ENCODE assay signal across 8 mouse cellular contexts in genomic region chr11:115157933-115158719, GRCm38 (mm10). TPM values are rescaled to one million over a fixed set of nuclear protein-coding genes. Genes with fewer than 3 reads are reported as not detected.
DNase-seq lines count a peak whose midpoint lies in the region; ATAC-seq lines count a peak whose summit lies in the region.
"Had no signal": no experiment of that assay in that cellular context is flagged by ENCODE, and none has a peak within 500 bp of the region (broad histone marks: within the 10 kb centered on the region; RNA-seq: fewer than 3 reads in every experiment).

No protein-coding gene starts in this region.

- 13% methylated on average over 12 of the region's 12 CpGs for WGBS in lung, embryonic 16.5 days
- 27% methylated on average over 12 of the region's 12 CpGs for WGBS in embryonic facial prominence, embryonic 13.5 days
- 10% methylated on average over 12 of the region's 12 CpGs for WGBS in liver, embryonic 15.5 days (ENCODE audit: insufficient replicate concordance)

- H3K9me3 ChIP-seq in lung, embryonic 16.5 days (ENCODE audit: control insufficient read depth, low read length), result no peaks in the 10 kb centered on the region
- no peaks in the 10 kb centered on the region for H3K9me3 ChIP-seq in embryonic facial prominence, embryonic 13.5 days
- H3K9me3 ChIP-seq in liver, embryonic 15.5 days (replicated peaks), result no peaks in the 10 kb centered on the region

- no peak for ATAC-seq in lung, embryonic 16.5 days (ENCODE audit: low read depth)
- no peak for ATAC-seq in embryonic facial prominence, embryonic 13.5 days (ENCODE audit: insufficient number of reproducible peaks, insufficient read depth, low FRiP score, low TSS enrichment, low read depth)
- no peak for ATAC-seq in liver, embryonic 15.5 days (ENCODE audit: insufficient read depth)

- no peaks in the 10 kb centered on the region for H3K36me3 ChIP-seq in lung, embryonic 16.5 days (ENCODE audit: control insufficient read depth, insufficient read depth, low read length)
- no peaks in the 10 kb centered on the region for H3K36me3 ChIP-seq in embryonic facial prominence, embryonic 13.5 days
- H3K36me3 ChIP-seq in liver, embryonic 15.5 days (replicated peaks), result no peaks in the 10 kb centered on the region

- peaks cover 30% of the 10 kb centered on the region for H3K4me1 ChIP-seq in lung, embryonic 16.5 days (replicated peaks; ENCODE audit: control insufficient read depth, insufficient read depth, low read length)
- peaks cover 30% of the 10 kb centered on the region for H3K4me1 ChIP-seq in embryonic facial prominence, embryonic 13.5 days
- peaks cover 67% of the 10 kb centered on the region for H3K4me1 ChIP-seq in liver, embryonic 15.5 days (replicated peaks)

- 0 out of 2 replicates have a peak overlapping the region, but pooled peaks have one; percentile 16 for H3K4me2 ChIP-seq in lung, embryonic 16.5 days (ENCODE audit: low read depth, low read length)
- H3K4me2 ChIP-seq in embryonic facial prominence, embryonic 13.5 days, result no peak overlapping the region
- H3K4me2 ChIP-seq in liver, embryonic 15.5 days, result peak overlapping the region; percentile 6; the same call in 1 of the 2 replicates

- DNase-seq in lung, adult 18-20 months, result no peak
- DNase-seq in thymus, postnatal 14 days, result peak; percentile 91
- DNase-seq in right cerebral cortex, postnatal 4 days, result no peak
- no peak for DNase-seq in ovary, postnatal 36 days (ENCODE audit: low spot score)
- DNase-seq: right cerebral cortex, postnatal 14 days had no signal

- peaks cover 22% of the 10 kb centered on the region for H3K27me3 ChIP-seq in lung, embryonic 16.5 days (ENCODE audit: control insufficient read depth, insufficient read depth, low read depth, low read length)
- peaks cover 70% of the 10 kb centered on the region for H3K27me3 ChIP-seq in embryonic facial prominence, embryonic 13.5 days
- H3K27me3 ChIP-seq in liver, embryonic 15.5 days, result peaks cover 38% of the 10 kb centered on the region

- peak overlapping the region; percentile 49 for H3K27ac ChIP-seq in lung, embryonic 16.5 days (ENCODE audit: low read length)
- H3K27ac ChIP-seq in embryonic facial prominence, embryonic 13.5 days, result peak overlapping the region; percentile 33; the same call in 1 of the 2 replicates
- H3K27ac ChIP-seq in liver, embryonic 15.5 days (replicated peaks), result peak overlapping the region; percentile 78

- H3K9ac ChIP-seq in lung, embryonic 16.5 days (ENCODE audit: low read length), result peak overlapping the region; percentile 39; the same call in 1 of the 2 replicates
- H3K9ac ChIP-seq in embryonic facial prominence, embryonic 13.5 days, result no peak overlapping the region; the same call in 1 of the 2 replicates
- H3K9ac ChIP-seq in liver, embryonic 15.5 days, result no peak overlapping the region

- no peak overlapping the region for H3K4me3 ChIP-seq in lung, embryonic 16.5 days (ENCODE audit: low read length)
- no peak overlapping the region for H3K4me3 ChIP-seq in embryonic facial prominence, embryonic 13.5 days
- no peak overlapping the region for H3K4me3 ChIP-seq in liver, embryonic 15.5 days (replicated peaks)

RNA-seq across cellular contexts. Expression of gene Slc9a3r1, which starts 5.0 kb away (rescaled TPM):
- 63.2 and 68.7 TPM in 2 replicates for polyA plus RNA-seq in lung, embryonic 16.5 days (2015; fragmentation: Nextera tagmentation; extraction: Ambion mirVana)
- polyA plus RNA-seq in embryonic facial prominence, embryonic 13.5 days (2015; fragmentation: Nextera tagmentation; extraction: Ambion mirVana), result 28.3 and 36.0 TPM in 2 replicates
- polyA plus RNA-seq in liver, embryonic 15.5 days (2015; fragmentation: Nextera tagmentation; extraction: Ambion mirVana), result 76.4 and 82.1 TPM in 2 replicates

RNA-seq across cellular contexts. Expression of gene Cd300lf, which starts 24.3 kb away (rescaled TPM):
- 2.8 and 3.1 TPM in 2 replicates for polyA plus RNA-seq in lung, embryonic 16.5 days (2015; fragmentation: Nextera tagmentation; extraction: Ambion mirVana)
- polyA plus RNA-seq in embryonic facial prominence, embryonic 13.5 days (2015; fragmentation: Nextera tagmentation; extraction: Ambion mirVana), result 0.38 and 0.56 TPM in 2 replicates
- 4.5 and 4.8 TPM in 2 replicates for polyA plus RNA-seq in liver, embryonic 15.5 days (2015; fragmentation: Nextera tagmentation; extraction: Ambion mirVana)

RNA-seq across cellular contexts. Expression of gene Tmem104, which starts 29.2 kb away (rescaled TPM):
- polyA plus RNA-seq in lung, embryonic 16.5 days (2015; fragmentation: Nextera tagmentation; extraction: Ambion mirVana), result 8.6 and 9.1 TPM in 2 replicates
- 11.9 and 13.9 TPM in 2 replicates for polyA plus RNA-seq in embryonic facial prominence, embryonic 13.5 days (2015; fragmentation: Nextera tagmentation; extraction: Ambion mirVana)
- 5.1 and 6.0 TPM in 2 replicates for polyA plus RNA-seq in liver, embryonic 15.5 days (2015; fragmentation: Nextera tagmentation; extraction: Ambion mirVana)

RNA-seq across cellular contexts. Expression of gene Nat9, which starts 29.5 kb away (rescaled TPM):
- 26.0 and 29.8 TPM in 2 replicates for polyA plus RNA-seq in lung, embryonic 16.5 days (2015; fragmentation: Nextera tagmentation; extraction: Ambion mirVana)
- 21.2 and 23.9 TPM in 2 replicates for polyA plus RNA-seq in embryonic facial prominence, embryonic 13.5 days (2015; fragmentation: Nextera tagmentation; extraction: Ambion mirVana)
- polyA plus RNA-seq in liver, embryonic 15.5 days (2015; fragmentation: Nextera tagmentation; extraction: Ambion mirVana), result 9.9 and 11.6 TPM in 2 replicates
